Mouse (Mus musculus) stomach, embryonic 16.5 days (tissue): Measurements from ENCODE around the gene Veph1. TPM values are rescaled to one million over a fixed set of nuclear protein-coding genes. Genes with fewer than 3 reads are reported as not detected.
A peak's percentile ranks its signal among the peaks of the same experiment; 100 is the strongest.
"Not testable (repeated sequence)": the region's sequence is repeated elsewhere in the genome, so short reads cannot be mapped to it uniquely, and the experiment has no call there.

Source experiments
- ATAC-seq: fragments of 200-750 bp; cut with Nextera tagmentation; 2 replicates; pipeline ENCODE4 v1.8.0; 2017; ENCODE audit warnings: moderate number of reproducible peaks, moderate TSS enrichment; ENCODE audit not compliant: insufficient read depth, low FRiP score
- H3K27ac ChIP-seq: fragments of 300-500 bp; sonication (generic); 2 replicates; pipeline ENCODE4 v1.5.1; 2014; ENCODE audit warnings: low read length
- H3K27me3 ChIP-seq: fragments of 300-500 bp; sonication (generic); 2 replicates; pipeline ENCODE4 v1.6.1; 2014; ENCODE audit warnings: low read length, control low read depth, mixed read lengths; ENCODE audit not compliant: control insufficient read depth, insufficient read depth
- H3K36me3 ChIP-seq: fragments of 300-500 bp; sonication (generic); 2 replicates; pipeline ENCODE4 v1.6.1; 2014; ENCODE audit warnings: low read length; ENCODE audit not compliant: control insufficient read depth, insufficient read depth
- H3K4me1 ChIP-seq: fragments of 300-500 bp; sonication (generic); 2 replicates; pipeline ENCODE4 v1.6.1; 2014; ENCODE audit warnings: low read length, control low read depth, mixed read lengths; ENCODE audit not compliant: control insufficient read depth, insufficient read depth
- H3K4me2 ChIP-seq: fragments of 300-500 bp; sonication (generic); 2 replicates; pipeline ENCODE4 v1.6.1; 2014; ENCODE audit warnings: low read depth, low read length, mixed read lengths
- H3K4me3 ChIP-seq: fragments of 300-500 bp; sonication (generic); replicated peaks from 2 replicates; pipeline ENCODE4 v1.5.1; 2014; ENCODE audit warnings: mild to moderate bottlenecking, low read length
- H3K9ac ChIP-seq: fragments of 300-500 bp; sonication (generic); 2 replicates; pipeline ENCODE4 v1.6.1; 2014; ENCODE audit warnings: low read length
- H3K9me3 ChIP-seq: fragments of 300-500 bp; sonication (generic); replicated peaks from 2 replicates; pipeline ENCODE4 v1.6.1; 2016; ENCODE audit warnings: low read length, control low read depth; ENCODE audit not compliant: control insufficient read depth
- WGBS: fragments of 180-500 bp; shearing (Covaris S2); extraction: QIAGEN DNeasy Blood & Tissue Kit; methylation state at CpG from one replicate; pipeline ENCODE4 v1.1.7; 2014; 5-methylcytosine and 5-hydroxymethylcytosine counted together
- polyA plus RNA-seq: library from polyadenylated mRNA; unstranded; fragments of >200 nt; fragmentation: Nextera tagmentation; extraction: Ambion mirVana; gene quantifications from 2 replicates; pipeline ENCODE4 v1.2.1, GENCODE M21; 2015

The Veph1 gene
- polyA plus RNA-seq, 1 experiment from 2014 or later = 0.05 TPM

DNA sequence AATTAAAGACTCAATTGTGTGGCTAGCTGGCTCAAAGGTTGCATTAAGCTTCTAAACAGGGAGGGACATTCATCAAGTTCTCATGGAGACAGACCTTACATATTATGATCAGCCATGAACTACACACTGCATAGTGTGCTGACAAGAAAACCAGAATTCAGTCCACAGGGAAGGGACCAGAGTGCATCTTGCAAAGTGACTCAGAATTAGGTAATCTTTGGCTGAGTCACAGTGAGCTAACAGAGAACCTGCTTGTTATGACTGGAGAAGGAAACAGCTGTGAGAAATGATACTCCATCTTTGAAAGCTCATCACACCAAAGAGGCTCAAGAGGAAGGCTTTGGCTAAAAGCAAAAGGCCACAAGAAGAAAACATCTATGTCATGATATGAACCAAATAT is 56.2 kb downstream of the Veph1 start:
- Histone ChIP-seq H3K9me3 (no peaks in the 10 kb centered on the region), H3K27me3 (no peaks in the 10 kb centered on the region), H3K4me1 (no peaks in the 10 kb centered on the region), H3K4me2 (no peak overlapping the region), H3K27ac (no peak overlapping the region), H3K4me3 (no peak overlapping the region), H3K9ac (no peak overlapping the region), H3K36me3 (no peaks in the 10 kb centered on the region)
- no peak for ATAC-seq

DNA sequence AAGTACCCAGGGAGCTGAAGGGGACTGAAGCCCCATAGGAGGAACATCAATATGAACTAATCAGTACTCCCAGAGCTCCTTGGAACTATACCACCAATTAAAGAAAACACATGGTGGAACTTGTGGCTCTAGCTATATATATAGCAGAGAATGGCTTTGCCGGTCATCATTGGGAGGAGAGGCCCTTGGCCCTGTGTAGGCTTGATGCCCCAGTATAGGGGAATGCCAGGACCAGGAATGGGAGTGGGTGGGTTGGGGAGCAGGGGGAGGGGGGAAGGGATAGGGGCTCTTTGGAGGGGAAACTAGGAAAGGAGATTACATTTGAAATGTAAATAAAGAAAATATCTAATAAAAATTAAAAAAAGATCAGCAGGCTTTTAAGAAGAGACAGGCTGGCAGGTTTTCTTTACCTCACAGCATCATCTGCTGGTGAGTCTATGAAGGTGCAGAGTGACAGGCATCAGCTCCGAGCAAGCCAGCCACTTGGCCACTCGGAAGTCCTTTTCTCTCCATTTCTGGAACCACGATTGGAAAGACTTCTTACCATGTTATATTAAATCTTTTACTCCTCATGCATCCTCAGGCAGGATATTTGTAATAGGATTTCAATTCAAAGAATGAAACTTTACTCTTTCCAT is 60.3 kb downstream of the Veph1 start:
- ATAC-seq, H3K9ac ChIP-seq, H3K4me3 ChIP-seq, H3K27me3 ChIP-seq, H3K9me3 ChIP-seq, H3K4me1 ChIP-seq, H3K4me2 ChIP-seq, H3K36me3 ChIP-seq, H3K27ac ChIP-seq: not testable (repeated sequence)
- 42% methylated on average over 4 of the region's 4 CpGs for WGBS

DNA sequence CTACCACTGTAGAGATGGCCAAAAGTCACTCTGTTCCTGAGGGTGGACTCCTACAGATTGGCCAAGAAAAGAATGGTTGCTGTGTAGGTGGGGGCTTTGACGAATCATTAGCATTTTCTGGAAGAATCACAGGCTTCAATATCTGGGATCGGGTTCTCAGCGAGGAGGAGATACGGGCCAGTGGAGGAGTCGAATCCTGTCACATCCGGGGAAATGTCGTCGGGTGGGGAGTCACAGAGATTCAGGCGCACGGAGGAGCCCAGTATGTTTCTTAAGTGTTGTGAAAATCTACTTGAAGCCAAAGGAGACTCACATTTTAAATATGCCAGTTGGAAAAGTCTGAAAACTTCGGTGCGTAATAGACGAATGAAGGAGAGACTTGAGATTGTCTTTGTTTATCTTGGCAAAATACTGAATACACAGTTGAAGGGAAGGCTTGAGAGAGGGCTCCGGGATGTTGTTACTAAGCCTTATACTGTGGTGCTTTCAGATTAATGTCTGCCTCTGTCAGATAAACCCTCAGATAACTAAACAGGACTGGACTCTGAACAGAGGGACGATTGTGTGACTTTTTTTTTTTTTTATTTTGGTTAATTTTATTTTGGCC is 71.6 kb downstream of the Veph1 start:
- peaks cover 7% of the 10 kb centered on the region; the same call in 1 of the 2 replicates for H3K4me1 ChIP-seq
- H3K4me3 ChIP-seq = no peak overlapping the region
- ATAC-seq = no peak
- H3K36me3 ChIP-seq = no peaks in the 10 kb centered on the region
- peaks cover 6% of the 10 kb centered on the region for H3K27me3 ChIP-seq
- no peak overlapping the region for H3K4me2 ChIP-seq
- WGBS = 59% methylated on average over 15 of the region's 15 CpGs
- H3K9me3 ChIP-seq = no peaks in the 10 kb centered on the region
- no peak overlapping the region for H3K27ac ChIP-seq
- H3K9ac ChIP-seq = no peak overlapping the region

DNA sequence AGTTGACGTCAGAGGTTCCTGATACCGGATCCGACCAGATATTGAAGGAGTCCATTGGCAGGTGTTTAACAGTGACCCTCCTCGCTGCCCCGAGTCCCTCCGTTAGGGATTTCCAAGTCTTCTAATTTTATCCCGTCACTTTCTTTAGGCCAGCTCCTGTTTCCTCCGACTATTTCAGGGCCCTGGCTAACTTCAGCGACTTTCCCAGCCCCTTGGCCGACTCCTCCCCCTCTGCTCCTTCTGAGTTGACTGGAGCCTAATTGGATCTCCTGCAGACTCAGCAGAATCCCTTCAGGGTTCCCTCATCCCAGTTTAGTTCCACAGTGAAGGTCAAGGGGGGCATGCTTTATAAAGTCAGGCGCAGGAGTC is 75.4 kb downstream of the Veph1 start:
- Histone ChIP-seq H3K9me3 (no peaks in the 10 kb centered on the region), H3K36me3 (no peaks in the 10 kb centered on the region), H3K27ac (no peak overlapping the region), H3K4me3 (peak overlapping the region; percentile 57), H3K27me3 (peaks cover 9% of the 10 kb centered on the region), H3K4me2 (peak overlapping the region; percentile 99), H3K9ac (peak overlapping the region; percentile 69), H3K4me1 (peaks cover 10% of the 10 kb centered on the region; the same call in 1 of the 2 replicates)
- 6% methylated on average over 11 of the region's 11 CpGs for WGBS
- 0 out of 2 replicates have a peak, but pooled peaks have one; percentile 42 for ATAC-seq

DNA sequence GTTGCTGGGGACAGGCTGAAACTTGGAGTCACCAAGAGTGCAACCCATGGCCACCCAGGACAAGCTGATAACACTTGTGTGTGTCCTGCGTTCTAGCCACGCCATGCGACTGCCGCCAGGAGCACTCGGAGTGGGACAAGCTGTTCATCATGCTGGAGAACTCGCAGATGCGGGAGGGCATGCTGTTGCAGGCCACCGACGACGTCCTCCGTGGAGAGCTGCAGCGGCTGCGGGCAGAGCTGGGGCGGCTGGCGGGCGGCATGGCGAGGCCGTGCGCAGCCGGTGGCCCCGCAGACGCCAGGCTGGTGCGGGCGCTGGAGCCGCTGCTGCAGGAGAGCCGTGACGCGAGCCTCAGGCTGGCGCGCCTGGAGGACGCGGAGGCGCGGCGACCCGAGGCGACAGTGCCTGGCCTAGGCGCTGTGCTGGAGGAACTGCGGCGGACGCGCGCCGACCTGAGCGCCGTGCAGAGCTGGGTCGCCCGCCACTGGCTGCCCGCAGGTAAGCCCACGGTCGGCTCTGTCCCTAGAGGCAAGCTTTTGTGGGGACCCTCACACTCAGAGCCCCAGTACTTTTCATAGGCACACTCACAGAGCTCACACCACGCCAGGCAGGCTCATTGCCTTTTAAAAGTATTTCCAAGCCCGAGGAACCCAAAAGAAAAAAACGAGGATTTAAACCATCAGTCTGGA is 75.9 kb downstream of the Veph1 start:
- Histone ChIP-seq H3K4me3 (peak overlapping the region; percentile 57), H3K9ac (peak overlapping the region; percentile 69), H3K9me3 (no peaks in the 10 kb centered on the region), H3K4me2 (peak overlapping the region; percentile 99), H3K27ac (no peak overlapping the region), H3K27me3 (peaks cover 9% of the 10 kb centered on the region), H3K4me1 (peaks cover 10% of the 10 kb centered on the region; the same call in 1 of the 2 replicates), H3K36me3 (no peaks in the 10 kb centered on the region)
- peak; percentile 88 for ATAC-seq
- WGBS = under 1% methylated on average over 54 of the region's 54 CpGs

DNA sequence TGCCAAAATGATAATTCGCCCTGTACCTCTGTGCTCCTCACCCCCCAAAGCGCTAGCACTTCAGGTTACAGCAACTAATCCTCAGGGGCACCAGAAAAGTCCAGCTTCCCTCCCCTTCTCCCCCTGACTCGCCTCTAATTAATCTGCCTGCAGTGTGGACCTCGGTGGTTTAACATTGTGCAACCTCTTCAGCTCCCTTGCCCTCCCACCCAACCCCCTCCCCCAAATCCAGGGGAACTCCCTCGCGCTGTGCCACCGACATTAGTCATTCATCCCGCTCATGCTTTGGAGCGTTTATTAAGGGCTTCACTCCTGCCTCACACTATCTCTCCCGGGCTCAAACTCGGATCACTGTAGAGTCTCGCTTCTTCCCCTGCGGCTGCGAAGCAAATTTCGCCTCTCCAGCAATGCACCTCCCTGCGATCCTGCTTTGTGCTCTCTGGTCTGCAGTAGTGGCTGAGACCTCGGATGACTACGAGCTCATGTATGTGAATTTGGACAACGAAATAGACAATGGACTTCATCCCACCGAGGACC is 76.9 kb downstream of the Veph1 start, which contains the start of gene Ptx3:
TSS of gene Ptx3 (plus strand) at position 256 of the 537 bp plus-strand sequence.
- peaks cover 8% of the 10 kb centered on the region; the same call in 1 of the 2 replicates for H3K4me1 ChIP-seq
- H3K4me2 ChIP-seq = peak within 1 kb of the TSS; percentile 99
- 7% methylated on average over 20 of the region's 20 CpGs for WGBS
- H3K27me3 ChIP-seq = peaks cover 9% of the 10 kb centered on the region
- H3K27ac ChIP-seq = no peak within 1 kb of the TSS
- no peak for ATAC-seq
- H3K9ac ChIP-seq = peak within 1 kb of the TSS; percentile 69
- no peaks in the 10 kb centered on the region for H3K9me3 ChIP-seq
- H3K36me3 ChIP-seq = no peaks in the 10 kb centered on the region
- H3K4me3 ChIP-seq = peak within 1 kb of the TSS; percentile 57

DNA sequence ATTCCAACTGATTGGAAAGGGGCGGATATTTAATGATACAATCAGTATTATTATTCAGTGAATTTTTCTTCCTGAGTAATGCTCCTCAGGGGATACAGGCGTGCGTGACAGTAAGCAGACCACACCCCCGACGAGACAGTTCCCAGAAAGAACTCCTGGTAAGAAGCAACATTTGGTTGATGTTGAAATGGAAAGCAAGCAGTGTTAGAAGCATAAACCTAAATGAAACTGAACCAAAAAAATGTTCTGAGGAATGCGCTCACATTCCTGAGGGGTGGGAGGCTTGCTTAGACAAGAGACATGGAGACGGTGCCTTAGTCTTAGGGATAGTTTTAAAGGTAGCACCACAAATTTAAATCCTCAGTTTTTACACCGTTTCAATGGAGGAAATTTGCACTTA is 80.9 kb downstream of the Veph1 start:
- Histone ChIP-seq H3K27ac (no peak overlapping the region), H3K9me3 (no peaks in the 10 kb centered on the region), H3K4me3 (no peak overlapping the region), H3K4me2 (no peak overlapping the region), H3K36me3 (no peaks in the 10 kb centered on the region), H3K27me3 (peaks cover 7% of the 10 kb centered on the region), H3K9ac (no peak overlapping the region), H3K4me1 (peaks cover 7% of the 10 kb centered on the region; the same call in 1 of the 2 replicates)
- no peak for ATAC-seq
- 40% methylated on average over 8 of the region's 8 CpGs for WGBS

DNA sequence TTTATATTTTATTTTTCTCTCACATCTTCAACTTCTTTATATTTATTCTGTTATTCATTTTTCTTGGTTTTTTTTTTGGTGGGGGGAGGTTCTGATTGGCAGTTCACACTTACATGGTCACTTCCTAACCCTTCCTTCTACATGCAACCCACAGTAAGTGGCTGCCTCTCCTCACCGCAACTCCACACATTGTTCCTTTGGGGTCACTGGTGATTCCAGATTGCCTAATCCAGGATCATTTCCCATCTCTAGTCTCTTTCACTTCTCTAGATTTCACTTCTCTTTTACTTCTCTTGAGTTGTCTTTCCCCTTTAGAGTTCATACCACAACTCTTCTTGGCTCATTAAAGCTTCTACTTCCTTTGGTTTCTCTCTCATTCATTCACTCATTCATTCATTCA is 83.1 kb downstream of the Veph1 start:
- Histone ChIP-seq H3K4me1 (no peaks in the 10 kb centered on the region), H3K36me3 (no peaks in the 10 kb centered on the region), H3K4me2 (no peak overlapping the region), H3K27ac (no peak overlapping the region), H3K9me3 (no peaks in the 10 kb centered on the region), H3K27me3 (0 out of 2 replicates have a peak, but pooled peaks cover 2% of the 10 kb centered on the region), H3K9ac (no peak overlapping the region), H3K4me3 (no peak overlapping the region)
- 96% methylated on average over 1 of the region's 1 CpGs for WGBS
- no peak for ATAC-seq
